Mouse (Mus musculus) right cerebral cortex, postnatal 14 days (tissue): Measurements from ENCODE around the gene Ccng2.
A peak's percentile ranks its signal among the peaks of the same experiment; 100 is the strongest.

Experiments used
- DNase-seq: peaks from one replicate; pipeline ENCODE4 v3.0.0; 2022

Gene Ccng2

GRCm38 (mm10) chr5:93266883-93267704 is at the start of gene Ccng2:
Gene Ccng2, plus strand, starts transcription at chr5:93267257.
- peak; percentile 92 for DNase-seq

- no peak for DNase-seq
Measured at GRCm38 (mm10) chr5:93218375-93218774, 48.7 kb upstream of the Ccng2 start.

GRCm38 (mm10) chr5:93221661-93222060 is 45.4 kb upstream of the Ccng2 start:
- no peak for DNase-seq

GRCm38 (mm10) chr5:93224549-93224948 is 42.5 kb upstream of the Ccng2 start:
- DNase-seq: no peak

GRCm38 (mm10) chr5:93227157-93227556 is 39.9 kb upstream of the Ccng2 start:
- DNase-seq: no peak

GRCm38 (mm10) chr5:93229527-93229926 is 37.5 kb upstream of the Ccng2 start:
- DNase-seq: no peak

GRCm38 (mm10) chr5:93231721-93232120 is 35.3 kb upstream of the Ccng2 start:
- DNase-seq: no peak

GRCm38 (mm10) chr5:93232838-93233237 is 34.2 kb upstream of the Ccng2 start:
- no peak for DNase-seq

- no peak for DNase-seq
Measured at GRCm38 (mm10) chr5:93234130-93234529, 32.9 kb upstream of the Ccng2 start.

GRCm38 (mm10) chr5:93234605-93235004 is 32.5 kb upstream of the Ccng2 start:
- no peak for DNase-seq

GRCm38 (mm10) chr5:93235888-93236287 is 31.2 kb upstream of the Ccng2 start:
- no peak for DNase-seq

- no peak for DNase-seq
Measured at GRCm38 (mm10) chr5:93236541-93236940, 30.5 kb upstream of the Ccng2 start.

- no peak for DNase-seq
Measured at GRCm38 (mm10) chr5:93239590-93240544, 27.2 kb upstream of the Ccng2 start.

GRCm38 (mm10) chr5:93245280-93245679 is 21.8 kb upstream of the Ccng2 start:
- DNase-seq: no peak

GRCm38 (mm10) chr5:93249940-93250578 is 17.0 kb upstream of the Ccng2 start:
- DNase-seq: no peak

- DNase-seq: no peak
Measured at GRCm38 (mm10) chr5:93251001-93251760, 15.9 kb upstream of the Ccng2 start.

GRCm38 (mm10) chr5:93255759-93256265 is 11.2 kb upstream of the Ccng2 start:
- no peak for DNase-seq

GRCm38 (mm10) chr5:93256820-93257405 is 10.1 kb upstream of the Ccng2 start:
- DNase-seq: no peak

- no peak for DNase-seq
Measured at GRCm38 (mm10) chr5:93259349-93259748, 7.7 kb upstream of the Ccng2 start.

- no peak for DNase-seq
Measured at GRCm38 (mm10) chr5:93260983-93261382, 6.1 kb upstream of the Ccng2 start.

- no peak for DNase-seq
Measured at GRCm38 (mm10) chr5:93262751-93263150, 4.3 kb upstream of the Ccng2 start.
